Mouse (Mus musculus) testis, adult 2 months (tissue): ENCODE results near the gene Teddm1a. TPM values are rescaled to one million over a fixed set of nuclear protein-coding genes. Genes with fewer than 3 reads are reported as not detected.

Source experiments
- H3K27ac ChIP-seq: fragments of 200-500 bp; 2 replicates; pipeline ENCODE4 v1.5.1; 2012; ENCODE audit warnings: low read depth, low read length; ENCODE audit not compliant: control insufficient read depth, insufficient read depth
- H3K27me3 ChIP-seq: fragments of 200-500 bp; 2 replicates; pipeline ENCODE4 v1.6.1; 2012; ENCODE audit warnings: mild to moderate bottlenecking, low read length, moderate library complexity; ENCODE audit not compliant: control insufficient read depth, insufficient read depth
- H3K36me3 ChIP-seq: fragments of 200-500 bp; 2 replicates; pipeline ENCODE4 v1.6.1; 2012; ENCODE audit warnings: mild to moderate bottlenecking, low read length; ENCODE audit not compliant: control insufficient read depth, insufficient read depth
- H3K4me1 ChIP-seq: fragments of 200-500 bp; 2 replicates; pipeline ENCODE4 v1.6.1; 2012; ENCODE audit warnings: low read length; ENCODE audit not compliant: control insufficient read depth, insufficient read depth
- H3K4me3 ChIP-seq: fragments of 200-500 bp; 2 replicates; pipeline ENCODE4 v1.5.1; 2012; ENCODE audit warnings: low read depth, mild to moderate bottlenecking, low read length, moderate library complexity, mixed read lengths; ENCODE audit not compliant: control insufficient read depth
- CTCF ChIP-seq: fragments of 200-500 bp; IDR thresholded peaks from 2 replicates; pipeline ENCODE4 v1.5.1; 2012; ENCODE audit warnings: low read depth, mild to moderate bottlenecking, inconsistent platforms, low read length, moderate library complexity; ENCODE audit not compliant: control insufficient read depth, insufficient read depth, insufficient replicate concordance
- POLR2A ChIP-seq: fragments of 200-500 bp; IDR thresholded peaks from 2 replicates; pipeline ENCODE4 v1.6.1; 2012; ENCODE audit warnings: low read depth, mild to moderate bottlenecking, inconsistent platforms, low read length, moderate library complexity; ENCODE audit not compliant: control insufficient read depth
- polyA plus RNA-seq: library from polyadenylated mRNA; depleted of rRNA; stranded (reverse); fragments of >200 nt; gene quantifications from 2 replicates; pipeline ENCODE4 v1.2.3, GENCODE M21; 2012; rRNA removed

The Teddm1a gene
- polyA plus RNA-seq, 1 experiment, result not detected

DNA sequence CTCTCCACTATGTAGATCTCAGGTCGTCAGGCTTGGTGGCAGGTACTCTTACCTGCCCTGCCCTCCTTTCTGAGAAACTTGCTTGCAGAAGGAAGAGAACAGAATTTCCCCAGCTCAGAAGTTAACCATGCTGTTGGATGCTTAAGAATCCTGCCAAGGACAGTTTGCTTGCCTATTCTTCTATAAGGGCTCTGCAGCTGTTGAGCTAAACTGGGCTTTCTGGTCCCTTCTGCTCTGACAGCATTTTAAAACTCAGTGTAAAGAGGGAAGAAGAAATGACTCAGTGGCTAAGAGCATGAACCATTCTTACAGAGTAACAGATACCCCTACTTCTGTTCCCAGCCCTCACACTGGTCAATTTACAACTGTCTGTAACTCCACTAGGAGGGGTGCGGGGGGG, 49.4 kb downstream of the Teddm1a start:
- Histone ChIP-seq H3K27me3 (no peaks in the 10 kb centered on the region), H3K36me3 (no peaks in the 10 kb centered on the region), H3K4me3 (no peak overlapping the region), H3K27ac (no peak overlapping the region), H3K4me1 (no peaks in the 10 kb centered on the region)
- TF ChIP-seq CTCF (no peak), POLR2A (no peak)

Other genes with a start within 250 kb of the Teddm1a start
- 0.06 and 0.12 TPM in 2 replicates for gene Rgs8, start 238.7 kb upstream of the Teddm1a start, polyA plus RNA-seq
- 0.89 and 1.1 TPM in 2 replicates for gene Rgs16, start 151.4 kb upstream of the Teddm1a start, polyA plus RNA-seq
- gene Rnasel, start 142.3 kb upstream of the Teddm1a start, polyA plus RNA-seq, result 1.7 and 1.8 TPM in 2 replicates
- 21.2 and 22.6 TPM in 2 replicates for gene Rgsl1, start 47.6 kb upstream of the Teddm1a start, polyA plus RNA-seq
- 0.05 TPM in 1 of 2 replicates, not detected in the other for gene Teddm1b, start 17.4 kb upstream of the Teddm1a start, polyA plus RNA-seq
- gene Glul, start 8.2 kb downstream of the Teddm1a start, polyA plus RNA-seq, result 605 and 633 TPM in 2 replicates
- gene Teddm2, start 8.5 kb downstream of the Teddm1a start, polyA plus RNA-seq, result 4.8 and 5.6 TPM in 2 replicates